Mouse (Mus musculus): ENCODE results near the gene Slc25a43. TPM values are rescaled to one million over a fixed set of nuclear protein-coding genes. Genes with fewer than 3 reads are reported as not detected.

Gene Slc25a43
- polyA plus RNA-seq, 1 experiment from 2014 or later = 1.7 TPM

Other genes with a start within 250 kb of the Slc25a43 start
- gene Pgrmc1, start 145.5 kb upstream of the Slc25a43 start, polyA plus RNA-seq (2015; fragmentation: Nextera tagmentation; extraction: Ambion mirVana) = 368 and 407 TPM in 2 replicates
- 2.9 and 3.5 TPM in 2 replicates for gene Akap17b, start 98.3 kb upstream of the Slc25a43 start, polyA plus RNA-seq (2015; fragmentation: Nextera tagmentation; extraction: Ambion mirVana)
- 481 and 518 TPM in 2 replicates for gene Slc25a5, start 52.0 kb downstream of the Slc25a43 start, polyA plus RNA-seq (2015; fragmentation: Nextera tagmentation; extraction: Ambion mirVana)
- gene Ube2a, start 130.2 kb downstream of the Slc25a43 start, polyA plus RNA-seq (2015; fragmentation: Nextera tagmentation; extraction: Ambion mirVana) = 132 and 136 TPM in 2 replicates
- 37.5 and 39.6 TPM in 2 replicates for gene C330007P06Rik, start 130.5 kb downstream of the Slc25a43 start, polyA plus RNA-seq (2015; fragmentation: Nextera tagmentation; extraction: Ambion mirVana)
- gene Nkrf, start 159.2 kb downstream of the Slc25a43 start, polyA plus RNA-seq (2015; fragmentation: Nextera tagmentation; extraction: Ambion mirVana) = 1.5 TPM in 2 replicates
- gene Sept6, start 248.1 kb downstream of the Slc25a43 start, polyA plus RNA-seq (2015; fragmentation: Nextera tagmentation; extraction: Ambion mirVana) = 38.3 and 40.0 TPM in 2 replicates

All from embryonic facial prominence, embryonic 13.5 days (tissue).